Mouse (Mus musculus): Measurements from ENCODE around the gene Prkar1a. TPM values are rescaled to one million over a fixed set of nuclear protein-coding genes. Genes with fewer than 3 reads are reported as not detected.

Prkar1a gene
- polyA plus RNA-seq, 1 experiment, result 421 TPM

DNA sequence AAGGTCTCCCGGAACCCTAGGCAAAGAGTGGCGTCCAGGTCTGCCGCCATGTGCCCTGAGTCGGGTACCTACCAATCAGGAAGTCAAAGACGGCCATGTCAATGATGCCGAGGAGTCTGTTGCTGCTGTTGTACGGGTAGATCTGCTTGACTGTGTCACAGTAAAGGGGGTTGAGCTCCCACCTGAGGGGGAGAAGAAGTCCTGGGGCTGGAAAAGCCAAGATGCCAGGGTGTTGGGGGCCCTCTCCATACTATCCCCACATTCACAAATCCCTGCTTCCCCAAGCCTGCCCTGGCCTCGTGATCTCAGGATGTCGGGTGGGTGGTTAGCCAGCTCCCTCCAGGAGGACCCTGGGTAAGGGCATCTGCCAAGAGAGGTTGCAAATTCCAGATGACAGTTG lies 26.6 kb downstream of the Prkar1a start:
- no peak overlapping the region for H3K27ac ChIP-seq (ENCODE audit: insufficient read depth, low read length)
- no peaks in the 10 kb centered on the region for H3K27me3 ChIP-seq (ENCODE audit: control insufficient read depth, insufficient read depth, low read length)
- 77% methylated on average over 9 of the region's 9 CpGs for WGBS
- H3K4me3 ChIP-seq (replicated peaks; ENCODE audit: insufficient read depth, low read depth, low read length), result no peak overlapping the region
- no peak for TF ChIP-seq CTCF (IDR thresholded peaks at IDR 0.05; ENCODE audit: borderline replicate concordance, insufficient read depth, low read depth, low read length)
- no peak for TF ChIP-seq POLR2A (IDR thresholded peaks at IDR 0.05; ENCODE audit: borderline replicate concordance, insufficient read depth, low read length)
- no peak for DNase-seq
- H3K4me1 ChIP-seq (ENCODE audit: control insufficient read depth, insufficient read depth, low read length), result no peaks in the 10 kb centered on the region

DNA sequence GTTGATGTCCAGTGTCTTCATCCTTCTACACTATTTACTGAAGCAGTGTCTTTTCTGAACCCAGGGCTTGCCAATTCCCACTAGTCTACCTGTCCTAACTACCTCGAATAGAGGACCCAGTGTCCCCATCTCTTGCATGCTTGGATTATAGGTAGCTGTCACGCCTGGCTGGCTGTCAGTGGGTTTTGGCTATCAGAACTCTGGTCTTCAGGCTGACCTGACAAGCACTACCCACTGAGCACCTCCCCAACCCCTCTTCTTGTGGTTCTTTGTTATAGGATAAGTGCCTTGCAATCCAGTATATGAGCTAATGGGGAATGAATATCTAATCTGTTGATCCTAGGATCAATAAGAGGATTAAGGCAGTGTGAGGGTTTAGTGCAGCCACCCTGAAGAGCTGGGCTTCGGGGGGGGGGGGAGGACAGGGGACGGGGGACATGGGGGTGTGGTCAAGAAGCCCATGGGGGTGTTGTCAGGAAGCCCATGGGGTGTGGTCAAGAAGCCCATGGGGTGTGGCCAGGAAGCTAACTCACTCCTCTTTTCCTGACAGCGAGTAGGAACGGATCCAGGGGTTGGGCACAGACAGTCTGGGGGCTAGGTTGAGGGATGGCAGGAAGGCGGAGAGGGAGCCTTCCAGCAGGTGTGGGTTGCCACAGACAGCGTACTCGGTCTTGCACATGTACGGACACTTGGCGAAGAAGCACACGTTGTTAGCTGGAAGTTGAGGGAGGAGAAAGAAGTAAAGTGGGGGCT lies 27.6 kb downstream of the Prkar1a start:
- no peak overlapping the region for H3K27ac ChIP-seq (ENCODE audit: insufficient read depth, low read length)
- no peak overlapping the region for H3K4me3 ChIP-seq (replicated peaks; ENCODE audit: insufficient read depth, low read depth, low read length)
- WGBS, result 74% methylated on average over 12 of the region's 12 CpGs
- TF ChIP-seq CTCF (IDR thresholded peaks at IDR 0.05; ENCODE audit: borderline replicate concordance, insufficient read depth, low read depth, low read length) (no peak), POLR2A (IDR thresholded peaks at IDR 0.05; ENCODE audit: borderline replicate concordance, insufficient read depth, low read length) (no peak)
- no peak for DNase-seq
- H3K4me1 ChIP-seq (ENCODE audit: control insufficient read depth, insufficient read depth, low read length), result no peaks in the 10 kb centered on the region
- no peaks in the 10 kb centered on the region for H3K27me3 ChIP-seq (ENCODE audit: control insufficient read depth, insufficient read depth, low read length)

DNA sequence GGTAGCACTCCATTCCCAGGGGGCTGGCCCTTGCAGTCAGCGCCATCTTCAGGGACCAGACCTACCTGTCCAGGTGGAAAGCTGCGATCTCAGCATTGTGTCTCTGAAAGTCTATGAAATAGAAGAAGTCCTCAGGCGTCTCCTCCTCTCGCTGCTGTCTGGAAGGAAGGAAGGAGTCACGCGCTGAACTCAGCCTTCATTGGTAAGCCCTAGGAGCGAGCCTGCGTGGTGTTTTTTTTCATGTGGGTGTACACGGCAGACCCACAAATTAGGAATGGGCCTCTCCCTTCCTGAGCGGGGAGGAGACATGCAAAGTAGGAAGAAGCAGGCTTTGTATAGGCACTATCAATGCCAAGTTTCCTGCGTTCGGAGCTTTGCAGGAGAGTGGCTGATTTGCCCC lies 29.1 kb downstream of the Prkar1a start:
- H3K27ac ChIP-seq (ENCODE audit: insufficient read depth, low read length), result no peak overlapping the region
- no peak overlapping the region for H3K4me3 ChIP-seq (replicated peaks; ENCODE audit: insufficient read depth, low read depth, low read length)

DNA sequence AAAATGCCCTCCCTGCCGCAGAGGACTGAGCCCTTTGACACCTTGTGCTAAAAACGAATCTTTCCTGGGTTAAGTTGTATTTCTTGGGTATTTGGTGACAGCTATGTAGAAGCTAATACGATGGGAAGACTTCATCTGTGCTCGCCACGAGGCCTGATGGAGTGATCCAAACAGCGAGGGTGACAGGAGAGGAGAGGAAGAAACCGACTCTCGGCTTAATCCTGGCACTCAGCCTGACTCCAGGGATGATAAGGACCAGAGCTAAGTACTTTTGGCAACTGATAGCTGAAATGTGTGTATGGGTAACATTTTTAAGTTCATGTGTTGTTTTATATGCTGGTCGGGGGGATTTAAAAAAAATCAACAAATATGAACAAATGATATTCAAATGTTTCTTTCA lies 31.7 kb downstream of the Prkar1a start:
- DNase-seq, result no peak
- Histone ChIP-seq H3K27me3 (ENCODE audit: control insufficient read depth, insufficient read depth, low read length) (no peaks in the 10 kb centered on the region), H3K4me1 (ENCODE audit: control insufficient read depth, insufficient read depth, low read length) (no peaks in the 10 kb centered on the region), H3K4me3 (replicated peaks; ENCODE audit: insufficient read depth, low read depth, low read length) (no peak overlapping the region), H3K27ac (ENCODE audit: insufficient read depth, low read length) (no peak overlapping the region)
- 56% methylated on average over 9 of the region's 9 CpGs for WGBS
- TF ChIP-seq CTCF (IDR thresholded peaks at IDR 0.05; ENCODE audit: borderline replicate concordance, insufficient read depth, low read depth, low read length) (no peak), POLR2A (IDR thresholded peaks at IDR 0.05; ENCODE audit: borderline replicate concordance, insufficient read depth, low read length) (no peak)

More for the DNA sequence above, 29.1 kb downstream of the Prkar1a start:
- no peak for DNase-seq
- Histone ChIP-seq H3K27me3 (ENCODE audit: control insufficient read depth, insufficient read depth, low read length) (no peaks in the 10 kb centered on the region), H3K4me1 (ENCODE audit: control insufficient read depth, insufficient read depth, low read length) (no peaks in the 10 kb centered on the region)
- 85% methylated on average over 12 of the region's 12 CpGs for WGBS
- TF ChIP-seq CTCF (IDR thresholded peaks at IDR 0.05; ENCODE audit: borderline replicate concordance, insufficient read depth, low read depth, low read length) (no peak), POLR2A (IDR thresholded peaks at IDR 0.05; ENCODE audit: borderline replicate concordance, insufficient read depth, low read length) (no peak)

DNA sequence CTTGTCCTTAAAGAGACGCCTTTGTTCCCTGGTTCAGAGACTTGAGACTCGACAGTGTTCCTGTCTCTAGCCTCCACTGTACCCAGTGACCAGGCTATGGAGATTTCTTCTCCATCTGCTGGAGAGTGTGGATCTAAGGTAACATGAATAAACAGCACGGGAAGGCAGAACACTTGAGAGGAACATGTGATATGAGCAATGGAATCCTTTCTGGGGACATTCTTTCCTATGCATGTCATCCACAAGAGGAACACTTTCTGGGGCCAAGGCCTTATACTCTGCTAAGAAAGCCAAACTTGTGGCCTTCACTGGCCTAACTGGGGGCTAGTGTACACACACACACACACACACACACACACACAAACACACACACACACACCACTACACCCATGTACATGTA lies 32.4 kb downstream of the Prkar1a start:
- H3K4me3 ChIP-seq (replicated peaks; ENCODE audit: insufficient read depth, low read depth, low read length), result no peak overlapping the region
- H3K27me3 ChIP-seq (ENCODE audit: control insufficient read depth, insufficient read depth, low read length), result no peaks in the 10 kb centered on the region
- H3K27ac ChIP-seq (ENCODE audit: insufficient read depth, low read length), result no peak overlapping the region
- 85% methylated on average over 3 of the region's 3 CpGs for WGBS
- H3K4me1 ChIP-seq (ENCODE audit: control insufficient read depth, insufficient read depth, low read length), result no peaks in the 10 kb centered on the region
- TF ChIP-seq CTCF (IDR thresholded peaks at IDR 0.05; ENCODE audit: borderline replicate concordance, insufficient read depth, low read depth, low read length) (no peak), POLR2A (IDR thresholded peaks at IDR 0.05; ENCODE audit: borderline replicate concordance, insufficient read depth, low read length) (no peak)
- DNase-seq, result no peak

DNA sequence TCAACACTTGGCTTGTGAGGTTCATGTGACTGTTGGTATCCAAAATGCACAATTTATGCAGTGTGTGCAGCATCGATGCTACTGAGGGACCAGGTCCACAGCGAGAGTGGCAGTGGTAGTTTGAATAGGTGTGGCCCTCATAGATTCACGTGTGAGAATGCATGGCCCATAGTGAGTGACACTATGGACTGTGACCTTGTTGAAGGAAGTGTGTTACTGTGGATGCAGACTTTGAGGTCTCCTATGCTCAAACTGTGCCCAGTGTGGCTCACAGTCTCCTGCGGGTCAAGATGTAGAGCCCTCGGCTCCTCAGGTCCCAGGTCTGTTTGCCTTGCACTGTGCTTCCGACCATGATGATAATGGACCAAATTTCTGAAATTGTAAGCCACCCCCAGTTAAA lies 33.0 kb downstream of the Prkar1a start:
- H3K27me3 ChIP-seq (ENCODE audit: control insufficient read depth, insufficient read depth, low read length), result no peaks in the 10 kb centered on the region
- no peaks in the 10 kb centered on the region; the same call in 1 of the 2 replicates for H3K4me1 ChIP-seq (ENCODE audit: control insufficient read depth, insufficient read depth, low read length)
- 93% methylated on average over 6 of the region's 6 CpGs for WGBS
- no peak overlapping the region for H3K27ac ChIP-seq (ENCODE audit: insufficient read depth, low read length)
- no peak overlapping the region for H3K4me3 ChIP-seq (replicated peaks; ENCODE audit: insufficient read depth, low read depth, low read length)
- TF ChIP-seq CTCF (IDR thresholded peaks at IDR 0.05; ENCODE audit: borderline replicate concordance, insufficient read depth, low read depth, low read length), result no peak
- TF ChIP-seq POLR2A (IDR thresholded peaks at IDR 0.05; ENCODE audit: borderline replicate concordance, insufficient read depth, low read length), result no peak
- DNase-seq, result no peak

DNA sequence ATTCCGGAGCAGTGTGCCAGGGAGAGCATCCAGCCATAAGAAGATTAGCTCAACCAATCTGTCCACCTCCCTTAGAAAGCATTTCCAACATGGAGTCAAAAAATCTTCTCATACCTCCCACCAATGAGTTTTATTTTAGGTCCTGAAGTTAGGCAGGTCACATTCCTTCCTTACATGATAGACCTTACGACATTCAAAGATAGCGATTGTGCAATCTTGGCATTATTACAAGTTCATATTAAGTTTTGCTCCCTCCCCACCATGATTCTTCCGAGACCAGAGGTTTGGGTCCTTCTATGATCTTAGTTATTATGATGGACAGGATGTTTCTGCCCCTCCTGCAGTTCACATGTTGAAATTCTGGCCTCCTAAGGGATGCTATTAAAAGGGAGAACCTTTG lies 40.3 kb downstream of the Prkar1a start:
- WGBS, result 79% methylated on average over 4 of the region's 4 CpGs
- Histone ChIP-seq H3K4me3 (replicated peaks; ENCODE audit: insufficient read depth, low read depth, low read length) (no peak overlapping the region), H3K27ac (ENCODE audit: insufficient read depth, low read length) (no peak overlapping the region), H3K27me3 (ENCODE audit: control insufficient read depth, insufficient read depth, low read length) (no peaks in the 10 kb centered on the region), H3K4me1 (ENCODE audit: control insufficient read depth, insufficient read depth, low read length) (no peaks in the 10 kb centered on the region; the same call in 1 of the 2 replicates)
- DNase-seq, result no peak
- no peak for TF ChIP-seq CTCF (IDR thresholded peaks at IDR 0.05; ENCODE audit: borderline replicate concordance, insufficient read depth, low read depth, low read length)
- TF ChIP-seq POLR2A (IDR thresholded peaks at IDR 0.05; ENCODE audit: borderline replicate concordance, insufficient read depth, low read length), result no peak

DNA sequence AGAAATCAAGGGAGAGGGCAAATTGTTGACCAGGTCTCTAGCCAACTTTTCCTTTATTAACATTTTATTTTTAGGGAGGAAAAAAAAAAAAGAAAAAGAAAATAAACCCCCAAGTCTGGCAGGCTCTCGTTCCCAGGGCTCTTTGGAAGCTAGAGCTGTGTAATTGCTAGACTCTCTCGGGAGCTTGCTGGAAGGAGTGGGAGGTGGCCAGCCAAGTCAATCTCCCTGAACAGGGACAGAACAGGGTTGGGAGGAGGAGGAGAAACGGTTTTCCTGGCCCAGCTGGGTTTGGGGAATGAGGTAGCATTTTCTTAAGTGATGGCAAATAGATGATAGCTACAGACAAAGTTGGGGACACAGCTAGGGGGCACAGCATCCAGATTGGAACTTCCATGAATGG lies 43.5 kb downstream of the Prkar1a start:
- H3K4me3 ChIP-seq (replicated peaks; ENCODE audit: insufficient read depth, low read depth, low read length), result no peak overlapping the region
- H3K27ac ChIP-seq (ENCODE audit: insufficient read depth, low read length), result no peak overlapping the region
- WGBS, result 17% methylated on average over 3 of the region's 3 CpGs
- H3K27me3 ChIP-seq (ENCODE audit: control insufficient read depth, insufficient read depth, low read length), result no peaks in the 10 kb centered on the region
- no peaks in the 10 kb centered on the region for H3K4me1 ChIP-seq (ENCODE audit: control insufficient read depth, insufficient read depth, low read length)
- TF ChIP-seq CTCF (IDR thresholded peaks at IDR 0.05; ENCODE audit: borderline replicate concordance, insufficient read depth, low read depth, low read length) (no peak), POLR2A (IDR thresholded peaks at IDR 0.05; ENCODE audit: borderline replicate concordance, insufficient read depth, low read length) (no peak)
- DNase-seq, result no peak

Data from cerebellum, adult 2 months (tissue).